Mouse (Mus musculus): ENCODE results near the gene Ngef.

GRCm38 (mm10) chr1:87589162-87589561 is 15.5 kb upstream of the Ngef start:
- TF ChIP-seq POLR2A (IDR thresholded peaks at IDR 0.05; ENCODE audit: borderline replicate concordance, control insufficient read depth, low read depth, low read length): no peak
- no peak for TF ChIP-seq CTCF (IDR thresholded peaks at IDR 0.05; ENCODE audit: control insufficient read depth, insufficient read depth, low read length)
